Mouse (Mus musculus): ENCODE measurements around the gene Il18. TPM values are rescaled to one million over a fixed set of nuclear protein-coding genes. Genes with fewer than 3 reads are reported as not detected.

Il18 gene
- 10 to 100 TPM; 16.3 to 17.0 TPM for total RNA-seq (2021)

GRCm38 (mm10) chr9:50554241-50555093 lies at the start of gene Il18:
TSS of gene Il18 (plus strand) at chr9:50554827.
- intact Hi-C loops (cut with DNase I), result no loop called here
- DNase-seq, result peak; percentile 41

- intact Hi-C loops (cut with DNase I), result no loop called here
- no peak for DNase-seq
Observed at GRCm38 (mm10) chr9:50505405-50505804, 49.2 kb upstream of the Il18 start.

GRCm38 (mm10) chr9:50507570-50507969 lies 47.1 kb upstream of the Il18 start:
- intact Hi-C loops (cut with DNase I), result no loop called here
- no peak for DNase-seq

GRCm38 (mm10) chr9:50515462-50515861 lies 39.2 kb upstream of the Il18 start:
- intact Hi-C loops (cut with DNase I), result no loop called here
- DNase-seq, result no peak

GRCm38 (mm10) chr9:50518781-50519180 lies 35.8 kb upstream of the Il18 start:
- no peak for DNase-seq
- intact Hi-C loops (cut with DNase I), result no loop called here

- DNase-seq, result no peak
- intact Hi-C loops (cut with DNase I), result no loop called here
Observed at GRCm38 (mm10) chr9:50520748-50521147, 33.9 kb upstream of the Il18 start.

- intact Hi-C loops (cut with DNase I), result no loop called here
- DNase-seq, result no peak
Observed at GRCm38 (mm10) chr9:50521562-50521961, 33.1 kb upstream of the Il18 start.

GRCm38 (mm10) chr9:50522574-50522973 lies 32.1 kb upstream of the Il18 start:
- DNase-seq, result no peak
- intact Hi-C loops (cut with DNase I), result no loop called here

GRCm38 (mm10) chr9:50524936-50525335 lies 29.7 kb upstream of the Il18 start:
- DNase-seq, result no peak
- intact Hi-C loops (cut with DNase I), result loop anchor here (5.0 kb wide), 1 partner anchor 63 kb away; no protein-coding TSS in a partner anchor

- intact Hi-C loops (cut with DNase I), result loop anchor here (5.0 kb wide), 1 partner anchor 63 kb away; no protein-coding TSS in a partner anchor
Observed at GRCm38 (mm10) chr9:50525585-50525984, 29.0 kb upstream of the Il18 start.

GRCm38 (mm10) chr9:50527860-50528259 lies 26.8 kb upstream of the Il18 start:
- no peak for DNase-seq
- intact Hi-C loops (cut with DNase I), result loop anchor here (2.0 to 5.0 kb wide), 2 partner anchors 66 to 83 kb away; no protein-coding TSS in a partner anchor

More at GRCm38 (mm10) chr9:50525585-50525984, 29.0 kb upstream of the Il18 start:
- no peak for DNase-seq

GRCm38 (mm10) chr9:50528293-50528892 lies 26.2 kb upstream of the Il18 start, which contains the start of gene Pts:
TSS of gene Pts (minus strand) at chr9:50528724.
- peak; percentile 99 for DNase-seq
- intact Hi-C loops (cut with DNase I), result loop anchor here (5.0 kb wide), 1 partner anchor 66 kb away; no protein-coding TSS in a partner anchor

- peak; percentile 19 for DNase-seq
- intact Hi-C loops (cut with DNase I), result loop anchor here (2.0 kb wide), 1 partner anchor 1038 kb away; no protein-coding TSS in a partner anchor
Observed at GRCm38 (mm10) chr9:50530890-50531289, 23.7 kb upstream of the Il18 start.

- intact Hi-C loops (cut with DNase I), result no loop called here
- DNase-seq, result no peak
Observed at GRCm38 (mm10) chr9:50533328-50533727, 21.3 kb upstream of the Il18 start.

- intact Hi-C loops (cut with DNase I), result no loop called here
Observed at GRCm38 (mm10) chr9:50533791-50534190, 20.8 kb upstream of the Il18 start.

GRCm38 (mm10) chr9:50535930-50536329 lies 18.7 kb upstream of the Il18 start:
- intact Hi-C loops (cut with DNase I), result no loop called here
- no peak for DNase-seq

More at GRCm38 (mm10) chr9:50533791-50534190, 20.8 kb upstream of the Il18 start:
- DNase-seq, result no peak

GRCm38 (mm10) chr9:50536603-50537135 lies 18.0 kb upstream of the Il18 start:
- DNase-seq, result no peak
- intact Hi-C loops (cut with DNase I), result no loop called here

GRCm38 (mm10) chr9:50537295-50537694 lies 17.3 kb upstream of the Il18 start:
- intact Hi-C loops (cut with DNase I), result no loop called here
- no peak for DNase-seq

- intact Hi-C loops (cut with DNase I), result no loop called here
Observed at GRCm38 (mm10) chr9:50540170-50540569, 14.5 kb upstream of the Il18 start.

GRCm38 (mm10) chr9:50542401-50542800 lies 12.2 kb upstream of the Il18 start:
- intact Hi-C loops (cut with DNase I), result no loop called here

More at GRCm38 (mm10) chr9:50540170-50540569, 14.5 kb upstream of the Il18 start:
- no peak for DNase-seq

GRCm38 (mm10) chr9:50547859-50548478 lies 6.7 kb upstream of the Il18 start:
- intact Hi-C loops (cut with DNase I), result no loop called here
- DNase-seq, result no peak

More at GRCm38 (mm10) chr9:50542401-50542800, 12.2 kb upstream of the Il18 start:
- no peak for DNase-seq
